Mouse (Mus musculus) myocyte (in vitro differentiated cells): ENCODE results near the gene Zbtb40. TPM values are rescaled to one million over a fixed set of nuclear protein-coding genes. Genes with fewer than 3 reads are reported as not detected.

Experiments used
- H3K27me3 ChIP-seq: one replicate; pipeline ENCODE4 v1.6.1; 2011; ENCODE audit not compliant: control insufficient read depth, insufficient read depth, insufficient read length
- H3K36me3 ChIP-seq: one replicate; pipeline ENCODE4 v1.6.1; 2011; ENCODE audit not compliant: control insufficient read depth, insufficient read depth
- H3K4me2 ChIP-seq: one replicate; pipeline ENCODE4 v1.6.1; 2011; ENCODE audit warnings: low read depth, control low read depth
- H3K4me3 ChIP-seq: one replicate; pipeline ENCODE4 v1.5.1; 2011; ENCODE audit warnings: mild to moderate bottlenecking, control low read depth, moderate library complexity
- H3K79me2 ChIP-seq: one replicate; pipeline ENCODE4 v1.6.1; 2011; ENCODE audit not compliant: control insufficient read depth, insufficient read depth
- H3ac ChIP-seq: one replicate; pipeline ENCODE4 v1.6.1; 2011; ENCODE audit not compliant: control insufficient read depth, insufficient read length
- CEBPB ChIP-seq: IDR thresholded peaks from 2 replicates; pipeline ENCODE4 v1.6.1; 2011; ENCODE audit warnings: mild to moderate bottlenecking, moderate library complexity; ENCODE audit not compliant: poor library complexity, insufficient read depth, severe bottlenecking
- E2F4 ChIP-seq: IDR thresholded peaks from one replicate; pipeline ENCODE4 v1.6.1; 2011; ENCODE audit warnings: mild to moderate bottlenecking, control low read depth, moderate library complexity; ENCODE audit not compliant: insufficient read depth
- MAX ChIP-seq: IDR thresholded peaks from one replicate; pipeline ENCODE4 v1.6.1; 2011; ENCODE audit warnings: low read depth, mild to moderate bottlenecking, control low read depth
- MYOD1 ChIP-seq, 3 experiments: IDR thresholded peaks; one replicate each; pipeline ENCODE4 v1.6.1; 2011; ENCODE audit warnings: control low read depth in 2 of 3, low read depth in 2 of 3, mild to moderate bottlenecking in 2 of 3, moderate library complexity in 1 of 3; ENCODE audit not compliant: insufficient read length in 2 of 3, control insufficient read depth in 1 of 3
- MYOG ChIP-seq, 3 experiments: IDR thresholded peaks; one replicate each; pipeline ENCODE4 v1.6.1; 2011; ENCODE audit warnings: control low read depth in 2 of 3, low read depth in 2 of 3, mild to moderate bottlenecking in 2 of 3; ENCODE audit not compliant: insufficient read length in 2 of 3, control insufficient read depth in 1 of 3, insufficient read depth in 1 of 3
- POLR2A ChIP-seq: IDR thresholded peaks from one replicate; pipeline ENCODE4 v1.6.1; 2011; ENCODE audit warnings: low read depth, mild to moderate bottlenecking, control low read depth, moderate library complexity; ENCODE audit not compliant: insufficient read length
- POLR2AphosphoS2 ChIP-seq: IDR thresholded peaks from one replicate; pipeline ENCODE4 v1.6.1; 2011; ENCODE audit warnings: low read depth, control low read depth; ENCODE audit not compliant: insufficient read length
- REST ChIP-seq: IDR thresholded peaks from one replicate; pipeline ENCODE4 v1.6.1; 2011; ENCODE audit warnings: mild to moderate bottlenecking, control low read depth, moderate library complexity; ENCODE audit not compliant: insufficient read depth, insufficient read length
- SRF ChIP-seq: IDR thresholded peaks from one replicate; pipeline ENCODE4 v1.6.1; 2011; ENCODE audit warnings: low read depth; ENCODE audit not compliant: control insufficient read depth, insufficient read length
- TCF12 ChIP-seq: IDR thresholded peaks from one replicate; pipeline ENCODE4 v1.6.1; 2011; ENCODE audit warnings: mild to moderate bottlenecking, control low read depth; ENCODE audit not compliant: poor library complexity, insufficient read depth, severe bottlenecking
- TCF3 ChIP-seq: IDR thresholded peaks from one replicate; pipeline ENCODE4 v1.6.1; 2011; ENCODE audit warnings: low read depth, control low read depth; ENCODE audit not compliant: insufficient read length
- USF1 ChIP-seq: IDR thresholded peaks from one replicate; pipeline ENCODE4 v1.6.1; 2011; ENCODE audit warnings: low read depth, mild to moderate bottlenecking, control low read depth, moderate library complexity
- polyA plus RNA-seq: library from polyadenylated mRNA; unstranded; fragments of >200 nt; fragmentation: generic; extraction: Trizol; gene quantifications from one replicate; pipeline ENCODE4 v1.2.1, GENCODE M21; 2012; ENCODE audit warnings: missing spikeins

Gene Zbtb40
- polyA plus RNA-seq, 1 experiment = 7.4 TPM

GRCm38 (mm10) chr4:137046110-137046509 lies 2.5 kb downstream of the Zbtb40 start:
- H3ac ChIP-seq = no peak overlapping the region
- H3K36me3 ChIP-seq = no peaks in the 10 kb centered on the region
- no peak for TF ChIP-seq POLR2AphosphoS2
- TF ChIP-seq CEBPB = no peak
- no peak for TF ChIP-seq REST
- no peak for TF ChIP-seq TCF3
- no peak for TF ChIP-seq TCF12
- TF ChIP-seq MAX = no peak

GRCm38 (mm10) chr4:137044516-137044915 lies 4.1 kb downstream of the Zbtb40 start:
- H3K4me3 ChIP-seq = no peak overlapping the region
- no peak for TF ChIP-seq E2F4
- TF ChIP-seq TCF3 = no peak
- no peak for TF ChIP-seq CEBPB
- no peak for TF ChIP-seq SRF
- no peak for TF ChIP-seq POLR2A
- TF ChIP-seq USF1 = no peak
- peaks cover 13% of the 10 kb centered on the region for H3K79me2 ChIP-seq
- H3K4me2 ChIP-seq = no peak overlapping the region
- H3K27me3 ChIP-seq = no peaks in the 10 kb centered on the region
- no peak overlapping the region for H3ac ChIP-seq
- H3K36me3 ChIP-seq = no peaks in the 10 kb centered on the region

More at GRCm38 (mm10) chr4:137046110-137046509, 2.5 kb downstream of the Zbtb40 start:
- H3K4me2 ChIP-seq = no peak overlapping the region
- H3K4me3 ChIP-seq = no peak overlapping the region
- H3K79me2 ChIP-seq = peaks cover 13% of the 10 kb centered on the region
- H3K27me3 ChIP-seq = no peaks in the 10 kb centered on the region

- no peaks in the 10 kb centered on the region for H3K27me3 ChIP-seq
- peaks cover 13% of the 10 kb centered on the region for H3K79me2 ChIP-seq
- no peak overlapping the region for H3K4me3 ChIP-seq
- no peak for TF ChIP-seq MYOG (IDR thresholded peaks at IDR 0.05; ENCODE audit: control insufficient read depth in 1 of 3, insufficient read depth in 1 of 3, insufficient read length in 2 of 3, low read depth in 2 of 3)
- TF ChIP-seq SRF = no peak
- no peak for TF ChIP-seq REST
- TF ChIP-seq MAX = no peak
- TF ChIP-seq POLR2A = no peak
- TF ChIP-seq CEBPB = no peak
- no peak for TF ChIP-seq POLR2AphosphoS2
- TF ChIP-seq USF1 = no peak
- TF ChIP-seq E2F4 = no peak
- TF ChIP-seq MYOD1 (IDR thresholded peaks at IDR 0.05; ENCODE audit: control insufficient read depth in 1 of 3, insufficient read length in 2 of 3, low read depth in 2 of 3) = no peak
- no peak for TF ChIP-seq TCF3
- no peak for TF ChIP-seq TCF12
- H3K4me2 ChIP-seq = no peak overlapping the region
- H3K36me3 ChIP-seq = no peaks in the 10 kb centered on the region
- H3ac ChIP-seq = no peak overlapping the region
These were observed 4.8 kb downstream of the Zbtb40 start for GRCm38 (mm10) chr4:137043799-137044198.

GRCm38 (mm10) chr4:137042039-137042438 lies 6.6 kb downstream of the Zbtb40 start:
- H3K4me3 ChIP-seq = no peak overlapping the region
- no peak overlapping the region for H3ac ChIP-seq
- H3K4me2 ChIP-seq = no peak overlapping the region
- no peaks in the 10 kb centered on the region for H3K27me3 ChIP-seq
- TF ChIP-seq MAX (no peak), MYOD1 (IDR thresholded peaks at IDR 0.05; ENCODE audit: control insufficient read depth in 1 of 3, insufficient read length in 2 of 3, low read depth in 2 of 3) (no peak), E2F4 (no peak), REST (no peak), TCF3 (no peak), SRF (no peak), POLR2AphosphoS2 (no peak), TCF12 (no peak), MYOG (IDR thresholded peaks at IDR 0.05; ENCODE audit: control insufficient read depth in 1 of 3, insufficient read depth in 1 of 3, insufficient read length in 2 of 3, low read depth in 2 of 3) (no peak), CEBPB (no peak), POLR2A (no peak), USF1 (no peak)
- H3K36me3 ChIP-seq = no peaks in the 10 kb centered on the region
- peaks cover 13% of the 10 kb centered on the region for H3K79me2 ChIP-seq

- H3K27me3 ChIP-seq = no peaks in the 10 kb centered on the region
- H3K4me2 ChIP-seq = no peak overlapping the region
- H3K36me3 ChIP-seq = no peaks in the 10 kb centered on the region
- no peak overlapping the region for H3ac ChIP-seq
- H3K4me3 ChIP-seq = no peak overlapping the region
- peaks cover 9% of the 10 kb centered on the region for H3K79me2 ChIP-seq
- no peak for TF ChIP-seq SRF
- no peak for TF ChIP-seq MYOD1 (IDR thresholded peaks at IDR 0.05; ENCODE audit: control insufficient read depth in 1 of 3, insufficient read length in 2 of 3, low read depth in 2 of 3)
- TF ChIP-seq POLR2A = no peak
- TF ChIP-seq MYOG (IDR thresholded peaks at IDR 0.05; ENCODE audit: control insufficient read depth in 1 of 3, insufficient read depth in 1 of 3, insufficient read length in 2 of 3, low read depth in 2 of 3) = no peak
- TF ChIP-seq TCF3 = no peak
- no peak for TF ChIP-seq REST
- no peak for TF ChIP-seq POLR2AphosphoS2
- TF ChIP-seq TCF12 = no peak
- TF ChIP-seq MAX = no peak
- TF ChIP-seq E2F4 = no peak
These were observed 7.4 kb downstream of the Zbtb40 start for GRCm38 (mm10) chr4:137041161-137041621.
